8 mouse cellular contexts compared by ENCODE assay signal in genomic region chr12:98736951-98737800, GRCm38 (mm10). TPM values are rescaled to one million over a fixed set of nuclear protein-coding genes. Genes with fewer than 3 reads are reported as not detected.
DNase-seq lines count a peak whose midpoint lies in the region; ATAC-seq and TF ChIP-seq lines count a peak whose summit lies in the region.

Gene Ptpn21, minus strand, starts transcription at chr12:98737405.

- H3K36me3 ChIP-seq in forebrain, embryonic 16.5 days (ENCODE audit: control insufficient read depth, insufficient read depth): no peaks in the 10 kb centered on the region
- H3K36me3 ChIP-seq in limb, embryonic 12.5 days: no peaks in the 10 kb centered on the region
- no peaks in the 10 kb centered on the region for H3K36me3 ChIP-seq in midbrain, embryonic 14.5 days (ENCODE audit: control insufficient read depth, insufficient read depth, low read length)

- peaks cover 16% of the 10 kb centered on the region for H3K4me1 ChIP-seq in bone marrow macrophage, adult 2 months (ENCODE audit: control insufficient read depth, insufficient read depth, low read length)
- H3K4me1 ChIP-seq in forebrain, embryonic 16.5 days (replicated peaks; ENCODE audit: control insufficient read depth, insufficient read depth, low read length): peaks cover 25% of the 10 kb centered on the region
- H3K4me1 ChIP-seq in limb, embryonic 12.5 days (replicated peaks): peaks cover 28% of the 10 kb centered on the region
- H3K4me1 ChIP-seq in midbrain, embryonic 14.5 days (ENCODE audit: control insufficient read depth, insufficient read depth, low read length): peaks cover 20% of the 10 kb centered on the region

- TF ChIP-seq POLR2A in bone marrow macrophage, adult 2 months (IDR thresholded peaks at IDR 0.05; ENCODE audit: borderline replicate concordance, low read depth, low read length): no peak

- H3K27me3 ChIP-seq in forebrain, embryonic 16.5 days (replicated peaks; ENCODE audit: control insufficient read depth, insufficient read depth, low read length): no peaks in the 10 kb centered on the region
- H3K27me3 ChIP-seq in limb, embryonic 12.5 days: peaks cover 17% of the 10 kb centered on the region
- 0 out of 2 replicates have a peak, but pooled peaks cover 4% of the 10 kb centered on the region for H3K27me3 ChIP-seq in midbrain, embryonic 14.5 days (ENCODE audit: control insufficient read depth, insufficient read depth, low read length)

- no peaks in the 10 kb centered on the region for H3K9me3 ChIP-seq in forebrain, embryonic 16.5 days (ENCODE audit: control insufficient read depth, low read length)
- no peaks in the 10 kb centered on the region for H3K9me3 ChIP-seq in limb, embryonic 12.5 days
- H3K9me3 ChIP-seq in midbrain, embryonic 14.5 days (ENCODE audit: control insufficient read depth, low read length): no peaks in the 10 kb centered on the region

- peak; percentile 45 for DNase-seq in cerebellum, adult 11 months
- DNase-seq in cerebellum, adult 8-10 months: no peak
- DNase-seq in heart, postnatal 4 days: peak; percentile 85
- peak; percentile 65 for DNase-seq in midbrain, embryonic 14.5 days
- peak; percentile 66 to 77 for DNase-seq in urinary bladder, postnatal 4 days (ENCODE audit: low spot score in 2 of 2)

- peak within 1 kb of the TSS; percentile 68 for H3K4me3 ChIP-seq in bone marrow macrophage, adult 2 months (ENCODE audit: insufficient read depth, low read length)
- H3K4me3 ChIP-seq in forebrain, embryonic 16.5 days (replicated peaks; ENCODE audit: low read length): peak within 1 kb of the TSS; percentile 51
- peak within 1 kb of the TSS; percentile 92 for H3K4me3 ChIP-seq in limb, embryonic 12.5 days (replicated peaks)
- H3K4me3 ChIP-seq in midbrain, embryonic 14.5 days (replicated peaks; ENCODE audit: low read depth, low read length): peak within 1 kb of the TSS; percentile 68

- under 1% methylated on average over 65 of the region's 75 CpGs for WGBS in forebrain, embryonic 16.5 days
- WGBS in limb, embryonic 12.5 days: under 1% methylated on average over 75 of the region's 75 CpGs
- WGBS in midbrain, embryonic 14.5 days: under 1% methylated on average over 75 of the region's 75 CpGs

- ATAC-seq in forebrain, embryonic 16.5 days: peak; percentile 55
- peak; percentile 50 for ATAC-seq in limb, embryonic 12.5 days (ENCODE audit: insufficient number of reproducible peaks, insufficient read depth, low FRiP score, low TSS enrichment, low read depth)
- ATAC-seq in midbrain, embryonic 14.5 days (ENCODE audit: low FRiP score, low TSS enrichment): peak; percentile 50

- H3K4me2 ChIP-seq in forebrain, embryonic 16.5 days (ENCODE audit: low read length): peak within 1 kb of the TSS; percentile 96
- H3K4me2 ChIP-seq in limb, embryonic 12.5 days: peak within 1 kb of the TSS; percentile 83
- H3K4me2 ChIP-seq in midbrain, embryonic 14.5 days (ENCODE audit: low read length): peak within 1 kb of the TSS; percentile 89

- no peak for TF ChIP-seq CTCF in bone marrow macrophage, adult 2 months (IDR thresholded peaks at IDR 0.05; ENCODE audit: low read depth, low read length)

- peak within 1 kb of the TSS; percentile 61 for H3K9ac ChIP-seq in forebrain, embryonic 16.5 days (replicated peaks; ENCODE audit: low read depth, low read length)
- peak within 1 kb of the TSS; percentile 94 for H3K9ac ChIP-seq in limb, embryonic 12.5 days (replicated peaks)
- peak within 1 kb of the TSS; percentile 77 for H3K9ac ChIP-seq in midbrain, embryonic 14.5 days (replicated peaks; ENCODE audit: low read length)

- H3K27ac ChIP-seq in bone marrow macrophage, adult 2 months (ENCODE audit: insufficient read depth, low read depth, low read length): peak within 1 kb of the TSS; percentile 36; the same call in 1 of the 2 replicates
- peak within 1 kb of the TSS; percentile 2; the same call in 1 of the 2 replicates for H3K27ac ChIP-seq in forebrain, embryonic 16.5 days (ENCODE audit: low read length)
- peak within 1 kb of the TSS; percentile 84 for H3K27ac ChIP-seq in limb, embryonic 12.5 days
- no peak within 1 kb of the TSS; the same call in 1 of the 2 replicates for H3K27ac ChIP-seq in midbrain, embryonic 14.5 days (replicated peaks; ENCODE audit: low read depth, low read length)

RNA-seq across cellular contexts. Expression of gene Ptpn21, which starts in this region (rescaled TPM):
- polyA plus RNA-seq in bone marrow macrophage, adult 2 months (2012; ENCODE audit: insufficient read depth, insufficient read length, missing spikeins): 4.4 and 6.0 TPM in 2 replicates
- 5.4 and 5.5 TPM in 2 replicates for polyA plus RNA-seq in forebrain, embryonic 16.5 days (2015; fragmentation: Nextera tagmentation; extraction: Ambion mirVana)
- 10 to 100 TPM; 31.1 to 35.9 TPM for total RNA-seq in heart, postnatal 4 days (2021)
- 6.9 and 7.2 TPM in 2 replicates for polyA plus RNA-seq in limb, embryonic 12.5 days (2016; fragmentation: Nextera tagmentation; extraction: Ambion mirVana)
- 3.9 and 5.4 TPM in 2 replicates for polyA plus RNA-seq in midbrain, embryonic 14.5 days (2014; fragmentation: Nextera tagmentation; extraction: Ambion mirVana)
